Mouse (Mus musculus): Measurements from ENCODE around the gene Luzp1. TPM values are rescaled to one million over a fixed set of nuclear protein-coding genes. Genes with fewer than 3 reads are reported as not detected.

Gene Luzp1
- polyA plus RNA-seq, 1 experiment from 2014 or later: 124 TPM

- no peak for ATAC-seq (ENCODE audit: insufficient number of reproducible peaks, insufficient read depth, low FRiP score, low TSS enrichment)
- H3K9ac ChIP-seq: no peak overlapping the region
- H3K4me2 ChIP-seq (replicated peaks): no peak overlapping the region
- H3K27me3 ChIP-seq: no peaks in the 10 kb centered on the region
- H3K4me3 ChIP-seq: no peak overlapping the region
- no peak overlapping the region for H3K27ac ChIP-seq
- no peaks in the 10 kb centered on the region for H3K36me3 ChIP-seq
- H3K4me1 ChIP-seq: peaks cover 22% of the 10 kb centered on the region
- H3K9me3 ChIP-seq: no peaks in the 10 kb centered on the region
Observed at GRCm38 (mm10) chr4:136512905-136513304, 43.3 kb downstream of the Luzp1 start.

- no peak overlapping the region for H3K4me3 ChIP-seq
- H3K4me1 ChIP-seq: peaks cover 16% of the 10 kb centered on the region; the same call in 1 of the 2 replicates
- ATAC-seq (ENCODE audit: insufficient number of reproducible peaks, insufficient read depth, low FRiP score, low TSS enrichment): no peak
- H3K27ac ChIP-seq: no peak overlapping the region
- WGBS: 87% methylated on average over 2 of the region's 2 CpGs
- H3K9me3 ChIP-seq: no peaks in the 10 kb centered on the region
- H3K27me3 ChIP-seq: no peaks in the 10 kb centered on the region
- no peak overlapping the region for H3K9ac ChIP-seq
- peaks cover 6% of the 10 kb centered on the region; the same call in 1 of the 2 replicates for H3K36me3 ChIP-seq
- H3K4me2 ChIP-seq (replicated peaks): no peak overlapping the region
Observed at GRCm38 (mm10) chr4:136518141-136518540, 48.6 kb downstream of the Luzp1 start.

DNA sequence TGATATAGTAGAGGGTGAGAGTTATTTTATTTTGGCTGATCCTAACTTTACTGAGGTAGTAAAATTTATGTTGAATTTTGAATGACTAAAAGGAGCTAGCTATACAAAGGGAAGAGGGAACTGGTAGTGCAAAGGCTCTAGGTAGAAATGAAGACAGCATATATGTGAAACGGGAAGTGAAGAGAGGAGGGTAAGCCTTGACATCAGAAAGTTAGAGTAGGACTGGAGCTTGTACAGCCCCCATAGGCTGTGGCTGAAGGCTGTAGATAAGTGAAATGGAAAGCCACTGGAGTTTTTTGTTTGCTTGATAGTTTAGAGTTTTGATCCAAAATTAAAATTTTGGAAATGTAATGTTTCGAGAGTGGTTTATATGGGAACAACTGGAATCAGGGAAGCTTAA lies 49.0 kb downstream of the Luzp1 start:
- no peak for ATAC-seq (ENCODE audit: insufficient number of reproducible peaks, insufficient read depth, low FRiP score, low TSS enrichment)
- Histone ChIP-seq H3K4me2 (replicated peaks) (no peak overlapping the region), H3K4me1 (peaks cover 13% of the 10 kb centered on the region; the same call in 1 of the 2 replicates), H3K9ac (no peak overlapping the region), H3K36me3 (peaks cover 6% of the 10 kb centered on the region; the same call in 1 of the 2 replicates), H3K4me3 (no peak overlapping the region), H3K27ac (no peak overlapping the region), H3K27me3 (no peaks in the 10 kb centered on the region), H3K9me3 (no peaks in the 10 kb centered on the region)
- 95% methylated on average over 2 of the region's 2 CpGs for WGBS

DNA sequence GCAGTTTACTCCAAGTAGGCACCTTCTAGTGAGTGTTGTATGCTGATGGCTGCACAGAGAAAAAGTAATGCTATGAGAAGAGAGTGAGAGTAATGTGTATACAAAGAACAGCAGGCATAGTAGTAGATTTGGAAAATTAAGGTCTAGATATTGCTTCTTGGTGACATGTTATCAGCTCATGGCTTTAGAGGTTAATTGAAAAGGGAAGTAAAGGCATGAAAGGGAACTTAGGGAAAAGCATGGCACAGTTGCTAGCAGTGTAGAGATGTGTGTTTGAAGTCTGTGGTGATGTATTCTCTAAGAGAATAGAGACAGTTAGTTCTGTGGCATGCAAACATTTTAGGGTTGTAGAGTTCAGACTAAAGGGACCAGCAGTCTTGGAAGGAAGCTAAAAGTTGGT lies 50.3 kb downstream of the Luzp1 start:
- H3K9me3 ChIP-seq: no peaks in the 10 kb centered on the region
- H3K4me2 ChIP-seq (replicated peaks): no peak overlapping the region
- ATAC-seq (ENCODE audit: insufficient number of reproducible peaks, insufficient read depth, low FRiP score, low TSS enrichment): no peak
- no peak overlapping the region for H3K9ac ChIP-seq
- no peak overlapping the region for H3K4me3 ChIP-seq
- peaks cover 8% of the 10 kb centered on the region; the same call in 1 of the 2 replicates for H3K4me1 ChIP-seq
- H3K36me3 ChIP-seq: peaks cover 6% of the 10 kb centered on the region; the same call in 1 of the 2 replicates
- H3K27me3 ChIP-seq: no peaks in the 10 kb centered on the region
- H3K27ac ChIP-seq: no peak overlapping the region

GRCm38 (mm10) chr4:136521898-136522297 lies 52.3 kb downstream of the Luzp1 start:
- Histone ChIP-seq H3K27ac (no peak overlapping the region), H3K9me3 (no peaks in the 10 kb centered on the region), H3K36me3 (peaks cover 6% of the 10 kb centered on the region; the same call in 1 of the 2 replicates), H3K4me1 (no peaks in the 10 kb centered on the region), H3K27me3 (no peaks in the 10 kb centered on the region), H3K9ac (no peak overlapping the region; the same call in 1 of the 2 replicates), H3K4me2 (replicated peaks) (no peak overlapping the region), H3K4me3 (no peak overlapping the region)
- WGBS: 80% methylated on average over 5 of the region's 5 CpGs
- no peak for ATAC-seq (ENCODE audit: insufficient number of reproducible peaks, insufficient read depth, low FRiP score, low TSS enrichment)

GRCm38 (mm10) chr4:136524309-136524708 lies 54.7 kb downstream of the Luzp1 start:
- no peaks in the 10 kb centered on the region for H3K4me1 ChIP-seq
- H3K9ac ChIP-seq: no peak overlapping the region
- H3K27ac ChIP-seq: no peak overlapping the region
- H3K9me3 ChIP-seq: no peaks in the 10 kb centered on the region
- no peak for ATAC-seq (ENCODE audit: insufficient number of reproducible peaks, insufficient read depth, low FRiP score, low TSS enrichment)
- H3K4me2 ChIP-seq (replicated peaks): no peak overlapping the region
- peaks cover 6% of the 10 kb centered on the region; the same call in 1 of the 2 replicates for H3K36me3 ChIP-seq
- WGBS: 83% methylated on average over 2 of the region's 2 CpGs
- H3K4me3 ChIP-seq: no peak overlapping the region
- H3K27me3 ChIP-seq: no peaks in the 10 kb centered on the region

- H3K4me2 ChIP-seq (replicated peaks): no peak overlapping the region
- H3K36me3 ChIP-seq: peaks cover 12% of the 10 kb centered on the region; the same call in 1 of the 2 replicates
- WGBS: 27% methylated on average over 4 of the region's 4 CpGs
- H3K9ac ChIP-seq: no peak overlapping the region
- H3K4me3 ChIP-seq: no peak overlapping the region
- ATAC-seq (ENCODE audit: insufficient number of reproducible peaks, insufficient read depth, low FRiP score, low TSS enrichment): no peak
- no peaks in the 10 kb centered on the region for H3K4me1 ChIP-seq
- no peaks in the 10 kb centered on the region for H3K27me3 ChIP-seq
- H3K9me3 ChIP-seq: no peaks in the 10 kb centered on the region
- H3K27ac ChIP-seq: no peak overlapping the region
Observed at GRCm38 (mm10) chr4:136526412-136526811, 56.9 kb downstream of the Luzp1 start.

DNA sequence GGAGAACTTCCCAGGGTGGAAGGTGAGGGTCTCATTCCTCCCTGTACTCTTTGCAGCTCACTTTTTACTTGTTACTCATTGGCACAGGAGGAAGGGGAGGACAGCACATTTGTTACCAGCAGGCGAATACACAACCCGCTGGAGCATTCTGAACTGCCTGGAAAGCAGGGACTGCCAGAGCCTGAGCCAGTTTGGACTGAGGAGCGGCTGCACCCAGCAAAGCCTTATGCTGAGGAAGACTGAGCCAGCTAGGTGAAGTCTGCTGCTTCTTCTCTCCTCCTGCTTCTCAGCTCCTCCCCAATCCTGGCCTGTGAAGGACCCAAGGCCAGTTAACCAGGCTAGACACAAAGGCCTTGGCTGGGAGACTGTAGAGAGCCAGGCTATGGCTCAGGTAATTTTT lies 75.6 kb downstream of the Luzp1 start:
- Histone ChIP-seq H3K4me2 (replicated peaks) (no peak overlapping the region), H3K27ac (no peak overlapping the region), H3K36me3 (peaks cover 80% of the 10 kb centered on the region), H3K9ac (no peak overlapping the region), H3K4me3 (no peak overlapping the region), H3K27me3 (no peaks in the 10 kb centered on the region), H3K9me3 (no peaks in the 10 kb centered on the region), H3K4me1 (no peaks in the 10 kb centered on the region)
- ATAC-seq (ENCODE audit: insufficient number of reproducible peaks, insufficient read depth, low FRiP score, low TSS enrichment): no peak
- 88% methylated on average over 3 of the region's 3 CpGs for WGBS

DNA sequence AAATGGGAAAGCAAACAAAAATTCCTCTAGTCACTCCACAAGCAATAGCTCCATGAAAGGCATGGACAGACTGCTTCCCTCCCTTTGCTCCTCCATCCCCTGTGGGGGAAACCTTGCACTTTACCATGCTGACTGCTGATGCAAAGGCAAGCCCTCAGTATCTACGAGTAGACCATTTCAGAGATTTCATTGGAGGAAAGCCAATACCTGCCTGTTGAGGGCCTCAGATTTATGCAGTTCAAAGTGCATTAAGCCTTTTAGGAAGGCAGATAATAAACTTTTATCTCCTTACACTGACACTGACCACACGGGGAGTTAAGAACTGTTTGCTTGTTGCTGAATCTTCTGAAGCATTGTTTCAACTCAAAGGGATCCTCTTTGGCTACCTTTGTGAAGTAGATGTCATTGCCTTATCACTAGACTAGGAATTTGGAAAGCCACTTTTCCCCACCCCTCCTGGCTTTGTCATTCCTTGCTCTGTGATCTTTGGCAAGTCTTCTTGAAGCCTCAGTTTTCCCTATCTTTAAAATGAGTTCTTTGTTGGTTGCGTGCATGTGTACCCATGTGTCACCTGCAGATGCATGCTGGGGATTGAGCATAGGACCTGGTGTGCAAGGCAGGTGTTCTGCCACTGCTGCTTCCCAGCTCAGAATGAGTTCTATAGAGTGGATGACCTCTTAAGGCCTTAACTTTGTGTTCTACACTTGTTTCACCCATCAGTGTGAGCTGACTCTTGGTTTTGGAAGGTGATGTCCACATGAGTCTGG lies 76.9 kb downstream of the Luzp1 start:
- Histone ChIP-seq H3K36me3 (peaks cover 89% of the 10 kb centered on the region), H3K27ac (no peak overlapping the region), H3K4me3 (no peak overlapping the region), H3K9me3 (no peaks in the 10 kb centered on the region), H3K27me3 (no peaks in the 10 kb centered on the region), H3K4me1 (no peaks in the 10 kb centered on the region), H3K9ac (no peak overlapping the region), H3K4me2 (replicated peaks) (no peak overlapping the region)
- WGBS: 87% methylated on average over 3 of the region's 3 CpGs
- ATAC-seq (ENCODE audit: insufficient number of reproducible peaks, insufficient read depth, low FRiP score, low TSS enrichment): no peak

GRCm38 (mm10) chr4:136547721-136548120 lies 78.2 kb downstream of the Luzp1 start:
- no peak for ATAC-seq (ENCODE audit: insufficient number of reproducible peaks, insufficient read depth, low FRiP score, low TSS enrichment)
- no peak overlapping the region for H3K4me2 ChIP-seq (replicated peaks)
- WGBS: 78% methylated on average over 1 of the region's 1 CpGs
- H3K27me3 ChIP-seq: no peaks in the 10 kb centered on the region
- H3K27ac ChIP-seq: no peak overlapping the region
- H3K9me3 ChIP-seq: no peaks in the 10 kb centered on the region
- H3K4me3 ChIP-seq: no peak overlapping the region
- no peak overlapping the region for H3K9ac ChIP-seq
- no peaks in the 10 kb centered on the region for H3K4me1 ChIP-seq
- peaks cover 88% of the 10 kb centered on the region for H3K36me3 ChIP-seq

- no peak overlapping the region for H3K27ac ChIP-seq
- peaks cover 88% of the 10 kb centered on the region for H3K36me3 ChIP-seq
- H3K9me3 ChIP-seq: no peaks in the 10 kb centered on the region
- H3K9ac ChIP-seq: no peak overlapping the region
- no peak overlapping the region for H3K4me2 ChIP-seq (replicated peaks)
- 84% methylated on average over 1 of the region's 1 CpGs for WGBS
- no peaks in the 10 kb centered on the region for H3K27me3 ChIP-seq
- no peak for ATAC-seq (ENCODE audit: insufficient number of reproducible peaks, insufficient read depth, low FRiP score, low TSS enrichment)
- no peak overlapping the region for H3K4me3 ChIP-seq
- H3K4me1 ChIP-seq: no peaks in the 10 kb centered on the region
Observed at GRCm38 (mm10) chr4:136548381-136548801, 78.8 kb downstream of the Luzp1 start.

- Histone ChIP-seq H3K27me3 (no peaks in the 10 kb centered on the region), H3K9me3 (no peaks in the 10 kb centered on the region), H3K4me3 (no peak overlapping the region), H3K4me2 (replicated peaks) (no peak overlapping the region), H3K36me3 (peaks cover 87% of the 10 kb centered on the region), H3K9ac (no peak overlapping the region), H3K4me1 (no peaks in the 10 kb centered on the region), H3K27ac (no peak overlapping the region)
- no peak for ATAC-seq (ENCODE audit: insufficient number of reproducible peaks, insufficient read depth, low FRiP score, low TSS enrichment)
- WGBS: 89% methylated on average over 1 of the region's 1 CpGs
Observed at GRCm38 (mm10) chr4:136553108-136553507, 83.5 kb downstream of the Luzp1 start.

All from embryonic facial prominence, embryonic 12.5 days (tissue).